Mouse (Mus musculus): ENCODE measurements around the gene Hfe. TPM values are rescaled to one million over a fixed set of nuclear protein-coding genes. Genes with fewer than 3 reads are reported as not detected.
"Not testable (repeated sequence)": the region's sequence is repeated elsewhere in the genome, so short reads cannot be mapped to it uniquely, and the experiment has no call there.

The Hfe gene
- total RNA-seq, 2 experiments from 2014 or later, result 3.1 to 3.7 TPM

DNA sequence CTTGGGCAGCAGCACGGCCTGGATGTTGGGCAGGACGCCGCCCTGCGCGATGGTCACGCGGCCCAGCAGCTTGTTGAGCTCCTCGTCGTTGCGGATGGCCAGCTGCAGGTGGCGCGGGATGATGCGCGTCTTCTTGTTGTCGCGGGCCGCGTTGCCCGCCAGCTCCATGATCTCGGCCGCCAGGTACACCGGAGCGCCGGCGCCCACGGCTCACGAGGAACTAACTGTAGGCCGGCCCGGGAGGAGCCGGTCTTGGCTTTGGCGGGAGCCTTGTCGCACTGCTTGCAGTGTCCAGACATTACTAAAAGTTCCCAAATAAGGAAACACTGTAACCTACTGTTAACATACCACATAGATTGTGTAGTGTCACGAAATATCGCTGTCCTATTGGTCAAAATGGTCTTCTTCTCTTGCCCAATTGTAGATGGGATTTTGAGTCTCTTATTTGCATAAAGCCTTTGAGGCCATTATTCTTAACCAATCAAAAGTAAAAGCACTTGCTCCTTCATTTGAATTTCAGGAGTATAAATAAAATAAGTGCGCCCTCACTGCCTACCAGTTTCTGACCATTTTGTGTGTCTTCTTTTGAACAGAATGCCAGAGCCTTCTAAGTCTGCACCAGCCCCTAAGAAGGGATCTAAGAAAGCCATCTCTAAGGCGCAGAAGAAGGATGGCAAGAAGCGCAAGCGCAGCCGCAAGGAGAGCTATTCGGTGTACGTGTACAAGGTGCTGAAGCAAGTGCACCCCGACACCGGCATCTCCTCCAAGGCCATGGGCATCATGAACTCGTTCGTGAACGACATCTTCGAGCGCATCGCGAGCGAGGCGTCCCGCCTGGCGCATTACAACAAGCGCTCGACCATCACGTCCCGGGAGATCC, 35.8 kb upstream of the Hfe start, which contains the start of gene Hist1h2bb:
Gene Hist1h2bb (plus strand): TSS at position 534 of the 880 bp plus-strand sequence.
- peak; percentile 85 to 96 for DNase-seq (ENCODE audit: low spot score in 2 of 2)
- intact Hi-C loops (cut with DNase I), result not testable (repeated sequence)

DNA sequence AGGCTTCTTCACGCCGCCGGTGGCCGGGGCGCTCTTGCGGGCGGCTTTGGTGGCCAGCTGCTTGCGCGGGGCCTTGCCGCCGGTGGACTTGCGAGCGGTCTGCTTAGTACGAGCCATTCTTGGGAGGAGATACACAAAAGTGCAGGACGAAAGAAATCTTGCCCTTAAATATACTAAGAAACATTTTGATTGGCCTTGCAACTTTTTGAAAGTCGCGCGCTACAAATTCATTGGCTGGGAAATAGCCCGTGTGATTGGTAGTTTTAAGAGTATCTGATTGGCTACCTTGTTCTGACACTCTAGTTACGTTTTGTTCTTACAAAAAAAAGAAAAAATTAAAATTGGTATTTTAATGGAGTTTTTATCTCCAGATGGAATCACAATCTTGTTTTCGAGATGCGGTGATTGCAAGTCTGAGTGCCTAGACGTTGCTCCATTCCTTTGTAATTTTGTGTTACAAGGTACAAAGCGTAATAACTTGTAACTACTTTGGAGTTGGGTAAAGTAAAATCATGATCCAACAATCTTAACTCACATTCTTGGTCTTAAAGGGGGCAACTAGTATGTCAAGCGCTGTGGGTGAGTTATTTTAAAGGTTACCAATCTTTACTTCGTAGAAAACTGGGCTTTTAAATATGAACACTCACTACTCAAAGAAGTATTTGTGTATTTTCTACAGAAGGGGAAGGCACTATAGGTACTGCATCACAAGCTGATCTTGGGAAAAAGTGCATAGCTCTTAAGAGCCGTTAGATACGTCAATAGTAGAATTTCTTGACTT, 34.9 kb upstream of the Hfe start, which contains the start of gene Hist1h3c:
Gene Hist1h3c (minus strand): TSS at position 222 of the 781 bp plus-strand sequence.
- intact Hi-C loops (cut with DNase I), result no loop called here
- DNase-seq (ENCODE audit: low spot score in 2 of 2), result peak; percentile 86 to 90

DNA sequence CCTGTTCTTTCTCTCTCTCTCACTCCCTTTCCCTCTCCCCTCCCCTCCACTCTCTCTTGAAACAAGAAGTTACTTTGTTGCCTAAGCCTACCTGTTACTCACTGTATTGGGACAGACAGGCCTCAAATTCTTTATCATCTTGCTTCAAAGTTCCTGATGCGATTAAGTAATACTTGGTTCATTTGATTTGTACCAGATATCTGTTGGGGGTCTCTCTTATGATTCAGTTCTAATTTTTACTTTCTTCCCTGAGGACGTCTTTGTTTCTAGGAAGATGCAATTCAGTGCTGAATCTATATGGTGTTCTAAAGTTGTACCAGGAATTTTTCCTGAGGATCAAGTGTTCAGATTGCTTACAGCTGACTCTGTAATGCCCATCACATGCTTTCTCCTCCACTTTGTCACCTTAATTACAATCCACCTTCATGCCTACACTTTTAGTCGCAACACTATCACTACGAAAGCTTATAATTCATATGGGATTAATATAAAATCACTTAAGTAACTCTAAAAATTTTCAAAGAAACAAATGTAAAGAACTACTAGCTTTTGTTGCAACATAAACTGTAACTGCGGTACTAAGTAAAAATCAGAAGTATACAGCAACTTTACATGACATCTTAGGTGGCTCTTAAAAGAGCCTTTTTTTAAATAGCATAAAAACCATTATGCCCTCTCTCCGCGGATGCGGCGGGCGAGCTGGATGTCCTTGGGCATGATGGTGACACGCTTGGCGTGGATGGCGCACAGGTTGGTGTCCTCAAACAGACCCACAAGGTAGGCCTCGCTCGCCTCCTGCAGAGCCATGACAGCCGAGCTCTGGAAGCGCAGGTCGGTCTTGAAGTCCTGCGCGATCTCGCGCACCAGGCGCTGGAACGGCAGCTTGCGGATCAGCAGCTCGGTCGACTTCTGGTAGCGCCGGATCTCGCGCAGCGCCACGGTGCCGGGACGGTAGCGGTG, 34.0 kb upstream of the Hfe start:
- DNase-seq (ENCODE audit: low spot score in 2 of 2), result no peak

DNA sequence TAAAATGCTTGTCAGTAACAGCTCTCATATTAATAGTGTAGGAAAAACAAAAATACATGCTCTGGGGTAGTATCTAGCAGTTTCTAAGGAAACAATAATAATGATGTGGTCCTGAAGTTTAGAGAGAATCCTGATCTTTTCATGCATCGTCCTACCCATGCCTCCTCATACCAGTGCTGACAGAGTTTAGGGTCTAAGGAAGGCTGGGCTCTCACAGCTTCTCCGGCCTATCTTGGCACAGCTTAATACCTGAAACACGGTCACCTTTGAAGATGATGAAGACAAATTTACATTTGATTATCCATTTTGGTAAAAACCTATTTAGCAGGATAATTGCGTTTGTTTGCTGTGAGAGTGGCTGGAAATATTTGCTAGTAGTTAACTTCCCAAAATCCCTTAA, 33.3 kb upstream of the Hfe start:
- intact Hi-C loops (cut with DNase I), result loop anchor here (5.0 kb wide), 1 partner anchor 162 kb away; the partner anchor contains the start of gene Hist1h4d
- no peak for DNase-seq (ENCODE audit: low spot score in 2 of 2)

More for the DNA sequence above, 34.0 kb upstream of the Hfe start:
- intact Hi-C loops (cut with DNase I), result loop anchor here (5.0 kb wide), 1 partner anchor 162 kb away; the partner anchor contains the start of gene Hist1h4d

DNA sequence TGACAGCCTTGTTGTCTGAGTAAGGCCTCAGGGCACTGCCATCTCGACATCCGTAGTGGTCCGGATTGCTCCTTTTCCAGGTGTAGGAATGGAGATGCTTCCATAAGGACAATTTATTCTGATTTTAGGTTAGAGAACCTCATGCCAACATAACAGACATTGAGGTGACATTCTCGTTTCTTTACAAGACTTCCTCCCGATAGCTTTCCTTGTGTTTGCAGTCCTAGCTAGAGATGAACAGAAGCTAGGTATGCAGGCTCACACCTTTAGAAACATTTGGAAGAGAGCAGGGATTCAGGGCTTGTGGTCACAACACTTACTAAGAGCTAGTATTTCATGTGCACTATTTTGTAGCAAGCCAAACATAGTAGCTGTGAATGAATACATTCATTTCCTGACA, 32.6 kb upstream of the Hfe start:
- intact Hi-C loops (cut with DNase I), result loop anchor here (5.0 kb wide), 1 partner anchor 161 kb away; the partner anchor contains the start of gene Hist1h4d
- DNase-seq (ENCODE audit: low spot score in 2 of 2), result no peak

DNA sequence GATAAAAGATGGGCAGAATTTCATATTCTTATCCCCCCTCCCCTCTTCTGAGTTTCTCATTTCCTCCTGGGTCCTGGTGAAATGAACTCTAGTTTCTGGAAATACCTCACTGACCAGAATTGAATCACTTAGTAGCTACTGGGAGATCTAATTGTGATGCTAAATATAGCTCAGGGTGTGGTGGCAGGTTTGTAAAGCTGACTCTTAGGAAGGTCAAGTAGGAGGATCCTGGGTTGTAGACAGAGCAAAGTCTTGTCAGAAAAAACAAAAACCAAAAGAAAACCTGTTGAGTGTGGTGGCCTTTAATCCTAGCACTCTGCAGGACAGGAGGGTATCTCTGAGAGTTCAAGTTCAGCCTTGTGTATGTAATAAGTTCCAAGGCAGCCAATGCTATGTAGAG, 31.4 kb upstream of the Hfe start:
- DNase-seq (ENCODE audit: low spot score in 2 of 2), result no peak

DNA sequence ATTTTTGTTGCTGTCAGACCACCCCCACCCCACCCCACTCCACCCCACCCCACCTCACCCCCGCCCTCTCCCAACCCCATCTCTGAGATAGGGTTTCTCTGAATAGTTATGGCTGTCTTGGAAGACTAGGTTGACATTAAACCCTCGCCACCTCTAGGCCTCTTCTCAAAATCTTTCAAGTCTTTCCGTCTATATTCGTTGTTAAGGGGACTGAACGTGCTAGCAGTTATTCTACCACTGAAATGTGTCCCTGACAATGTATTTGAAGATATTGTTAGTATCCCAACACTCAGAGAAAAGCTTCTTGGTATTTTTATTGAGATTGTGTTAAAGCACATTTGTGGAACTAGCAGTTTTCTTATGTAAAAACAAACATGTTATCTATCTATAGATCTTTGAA, 30.3 kb upstream of the Hfe start:
- DNase-seq (ENCODE audit: low spot score in 2 of 2), result no peak
- intact Hi-C loops (cut with DNase I), result loop anchor here (5.0 kb wide), 1 partner anchor 159 kb away; the partner anchor contains the start of gene Hist1h4d

More for the DNA sequence above, 31.4 kb upstream of the Hfe start:
- intact Hi-C loops (cut with DNase I), result loop anchor here (5.0 kb wide), 1 partner anchor 160 kb away; the partner anchor contains the start of gene Hist1h4d

DNA sequence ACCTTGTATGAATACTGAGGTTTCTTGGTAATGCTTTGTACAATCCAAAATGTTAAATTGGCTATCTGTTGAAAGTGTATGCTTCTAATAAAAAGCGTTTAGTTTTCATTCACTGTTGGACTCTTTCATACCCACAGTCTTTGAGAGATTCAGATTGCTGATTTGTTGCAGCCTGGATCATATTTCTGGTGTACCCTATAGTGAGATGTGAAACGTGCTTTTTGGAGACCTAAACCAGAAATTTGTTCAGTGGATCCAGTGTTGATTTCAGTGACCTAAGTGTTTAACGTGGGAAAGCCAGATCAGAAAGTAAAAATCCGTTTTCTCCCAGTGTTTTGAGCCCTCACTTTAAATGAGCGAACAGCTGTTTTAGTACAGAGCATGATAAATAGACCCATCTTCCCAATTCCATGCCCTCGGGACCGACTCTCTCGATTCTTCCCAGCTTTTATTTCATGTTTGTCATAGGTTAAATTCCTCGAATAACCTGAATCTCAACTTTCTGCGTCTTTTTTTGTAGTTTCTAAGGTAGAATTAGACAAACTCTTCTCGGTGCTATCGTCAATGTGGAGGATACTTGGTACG, 29.7 kb upstream of the Hfe start:
- intact Hi-C loops (cut with DNase I), result loop anchor here (5.0 kb wide), 1 partner anchor 158 kb away; the partner anchor contains the start of gene Hist1h4d
- DNase-seq (ENCODE audit: low spot score in 2 of 2), result no peak

DNA sequence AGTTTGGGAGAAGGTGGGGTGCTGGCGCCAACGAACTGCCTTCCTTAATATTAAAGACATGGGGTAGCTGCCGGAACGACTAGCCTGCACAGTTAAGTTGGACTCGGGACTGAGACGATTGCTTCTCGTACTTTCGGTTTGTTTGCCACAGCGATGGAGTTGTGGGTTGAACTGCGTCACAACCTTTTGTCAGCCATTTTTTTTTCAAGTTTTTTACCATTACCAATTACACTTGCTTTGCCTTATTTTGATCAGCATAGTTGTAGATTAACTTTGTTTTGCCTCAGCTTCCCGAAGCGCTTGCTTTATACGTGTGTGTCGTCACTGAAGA, 29.2 kb upstream of the Hfe start:
- DNase-seq (ENCODE audit: low spot score in 2 of 2), result no peak
- intact Hi-C loops (cut with DNase I), result loop anchor here (2.0 to 5.0 kb wide), 3 partner anchors 115 to 208 kb away; partner anchors contain the start of genes Hist1h2af, Hist1h4d and Hist1h4h

DNA sequence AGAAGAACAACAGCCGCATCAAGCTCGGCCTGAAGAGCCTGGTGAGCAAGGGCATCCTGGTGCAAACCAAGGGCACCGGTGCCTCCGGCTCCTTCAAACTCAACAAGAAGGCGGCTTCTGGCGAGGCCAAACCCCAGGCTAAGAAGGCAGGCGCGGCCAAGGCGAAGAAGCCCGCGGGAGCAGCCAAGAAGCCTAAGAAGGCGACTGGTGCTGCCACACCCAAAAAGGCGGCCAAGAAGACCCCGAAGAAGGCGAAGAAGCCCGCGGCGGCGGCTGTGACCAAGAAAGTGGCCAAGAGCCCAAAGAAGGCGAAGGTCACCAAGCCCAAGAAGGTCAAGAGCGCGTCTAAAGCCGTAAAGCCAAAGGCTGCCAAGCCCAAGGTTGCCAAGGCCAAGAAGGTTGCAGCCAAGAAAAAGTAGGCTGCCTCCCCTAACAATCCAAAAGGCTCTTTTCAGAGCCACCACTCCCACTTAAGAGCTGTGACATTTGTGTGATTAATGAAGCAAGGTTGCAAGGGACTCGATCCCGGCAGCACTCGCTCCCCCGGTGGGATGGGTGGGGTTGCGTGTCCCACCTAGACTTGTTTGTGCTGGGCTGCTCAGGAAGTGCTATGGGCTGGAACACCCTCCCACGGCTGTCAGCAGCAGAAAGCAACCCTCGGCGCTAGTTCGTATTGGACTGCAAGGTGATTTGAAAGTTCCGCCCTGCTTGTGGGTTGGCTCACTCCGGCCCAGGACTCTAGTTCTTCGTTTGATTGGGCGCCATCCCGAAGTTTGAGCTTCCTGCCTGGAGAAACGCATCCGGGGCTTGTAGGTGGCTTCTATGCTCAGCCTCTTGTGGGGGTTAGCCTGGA, 28.6 kb upstream of the Hfe start:
- intact Hi-C loops (cut with DNase I), result loop anchor here (2.0 to 5.0 kb wide), 2 partner anchors 114 to 207 kb away; partner anchors contain the start of genes Hist1h2af and Hist1h4h
- DNase-seq (ENCODE audit: low spot score in 2 of 2), result peak; percentile 94 to 99

DNA sequence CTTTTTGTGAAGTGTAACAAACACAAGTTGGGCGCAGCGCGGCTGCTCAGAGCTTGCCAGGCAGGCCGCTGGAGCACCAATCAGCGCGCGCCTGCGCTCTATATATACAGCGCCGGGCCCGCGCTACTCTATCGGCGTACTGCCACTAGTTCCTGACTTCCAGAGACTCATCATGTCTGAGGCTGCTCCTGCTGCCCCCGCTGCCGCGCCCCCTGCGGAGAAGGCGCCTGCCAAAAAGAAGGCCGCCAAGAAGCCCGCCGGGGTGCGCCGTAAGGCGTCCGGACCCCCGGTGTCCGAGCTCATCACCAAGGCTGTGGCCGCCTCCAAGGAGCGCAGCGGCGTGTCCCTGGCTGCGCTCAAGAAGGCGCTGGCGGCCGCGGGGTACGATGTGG, 28.0 kb upstream of the Hfe start, which contains the start of gene Hist1h1c:
Gene Hist1h1c (plus strand): TSS at position 132 of the 392 bp plus-strand sequence.
- DNase-seq (ENCODE audit: low spot score in 2 of 2), result peak; percentile 92 to 94
- intact Hi-C loops (cut with DNase I), result loop anchor here (1.0 to 5.0 kb wide), 3 partner anchors 40 to 206 kb away; partner anchors contain the start of genes Hist1h2af, Hist1h4c and Hist1h4h

DNA sequence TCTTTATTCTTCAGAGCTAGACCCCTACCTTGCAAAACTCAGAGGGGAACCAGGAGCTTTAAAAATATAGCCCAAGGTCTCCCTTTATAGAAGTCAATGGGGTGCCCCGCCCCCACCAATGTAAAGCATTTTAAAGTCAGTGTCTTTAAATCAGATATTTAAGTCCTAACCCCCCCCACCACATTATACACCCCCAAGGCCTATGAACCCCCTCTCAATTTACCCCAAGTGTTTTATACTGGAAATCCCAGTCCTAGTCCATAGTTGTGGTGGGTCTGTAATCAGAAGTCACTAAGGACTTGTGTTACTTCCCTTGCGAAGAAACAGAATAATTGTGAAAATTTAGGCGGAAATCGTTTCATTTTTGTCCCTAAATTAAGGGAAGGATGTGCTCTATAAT, 27.4 kb upstream of the Hfe start:
- intact Hi-C loops (cut with DNase I), result loop anchor here (1.0 to 5.0 kb wide), 3 partner anchors 40 to 206 kb away; partner anchors contain the start of genes Hist1h2af, Hist1h4c and Hist1h4h
- DNase-seq (ENCODE audit: low spot score in 2 of 2), result no peak

DNA sequence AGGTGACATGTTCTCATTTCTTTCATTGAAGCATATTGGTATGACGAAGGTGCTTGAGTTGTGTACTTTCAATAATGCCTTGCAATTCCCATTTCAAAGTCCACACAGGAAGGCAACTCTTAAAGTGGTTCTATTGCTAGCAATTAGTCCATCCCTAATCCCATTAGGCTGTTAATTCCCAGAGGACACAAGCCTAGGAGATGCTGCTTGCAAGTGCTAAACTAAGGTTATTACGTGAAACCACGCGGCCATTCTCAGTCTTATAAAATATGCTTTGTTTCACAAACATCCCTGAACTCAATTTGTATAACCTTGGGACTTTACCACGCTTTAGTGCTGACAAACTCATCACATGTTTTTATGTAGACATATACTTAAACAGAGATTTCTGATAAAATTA, 26.4 kb upstream of the Hfe start:
- intact Hi-C loops (cut with DNase I), result loop anchor here (5.0 kb wide), 1 partner anchor 205 kb away; the partner anchor contains the start of genes Hist1h2af and Hist1h4h
- DNase-seq (ENCODE audit: low spot score in 2 of 2), result no peak

DNA sequence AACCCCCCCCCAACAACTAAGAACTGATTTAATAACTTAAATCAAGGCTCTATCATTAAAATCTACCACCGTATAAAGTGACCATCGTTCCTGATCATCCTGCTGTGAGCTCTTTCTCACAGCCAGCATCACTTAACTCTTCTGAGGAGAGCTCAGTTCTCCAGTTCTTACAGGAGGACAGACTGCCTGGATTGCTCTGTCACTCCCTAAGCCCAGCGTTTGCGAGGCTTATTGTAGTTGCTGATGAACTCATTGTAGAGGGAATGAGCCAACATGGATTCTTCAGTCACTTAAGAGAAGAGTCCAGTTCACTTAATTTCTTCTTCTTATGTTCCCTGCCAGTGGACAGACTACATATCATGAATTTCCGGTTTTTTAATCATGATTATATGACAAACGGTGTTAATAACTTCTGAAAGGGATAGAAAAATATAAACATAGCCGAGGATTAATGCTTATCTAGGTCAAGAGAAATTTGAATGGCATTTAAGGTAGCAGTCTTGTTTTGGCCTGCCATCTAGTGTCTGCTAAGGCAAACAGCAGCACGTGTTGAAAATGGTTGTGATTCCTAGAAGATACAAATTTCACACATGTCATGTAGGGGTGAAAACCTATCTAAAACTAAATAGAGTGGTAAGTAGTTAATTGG, 21.6 kb upstream of the Hfe start:
- intact Hi-C loops (cut with DNase I), result loop anchor here (1.0 kb wide), 1 partner anchor 31 kb away; no protein-coding TSS in a partner anchor
- peak; percentile 44 to 51 for DNase-seq (ENCODE audit: low spot score in 2 of 2)

DNA sequence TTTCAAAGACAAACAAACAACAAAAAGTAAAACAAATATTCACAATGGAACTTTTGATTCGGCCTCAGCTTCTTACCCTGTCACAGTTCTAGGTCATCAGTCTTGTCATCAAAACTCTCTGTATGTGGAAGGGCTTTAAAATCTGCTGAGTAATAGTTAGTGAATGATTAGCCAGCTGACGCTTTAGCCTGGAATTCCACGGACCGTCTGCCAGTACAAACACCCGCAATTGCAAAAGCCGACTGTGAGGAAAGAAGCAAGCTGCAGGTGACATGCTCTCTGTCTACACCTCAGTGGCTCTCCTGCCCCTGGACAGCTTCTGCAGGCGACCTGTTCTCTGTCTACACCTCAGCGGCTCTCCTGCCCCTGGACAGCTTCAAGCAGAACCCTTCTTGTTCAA, 19.8 kb upstream of the Hfe start:
- intact Hi-C loops (cut with DNase I), result no loop called here
- DNase-seq (ENCODE audit: low spot score in 2 of 2), result no peak

DNA sequence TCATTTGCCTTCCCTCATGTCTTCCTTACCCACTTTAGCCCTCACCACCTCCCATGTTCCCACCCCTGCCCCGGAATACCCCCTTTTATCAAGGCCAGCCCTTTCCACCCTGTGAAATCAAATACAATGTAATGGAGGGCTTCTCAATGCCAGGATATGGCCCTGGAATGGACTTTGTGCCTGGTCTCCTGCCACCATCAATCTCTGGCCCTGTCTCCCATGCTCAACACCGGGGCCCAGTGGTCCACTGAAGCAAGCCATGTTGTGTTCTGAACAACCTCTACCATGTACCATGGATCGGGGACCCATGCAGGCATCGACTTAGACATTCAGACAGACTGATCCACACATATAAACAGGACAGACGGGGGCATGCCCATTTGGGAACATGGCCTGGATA, 19.1 kb upstream of the Hfe start:
- intact Hi-C loops (cut with DNase I), result no loop called here
- DNase-seq (ENCODE audit: low spot score in 2 of 2), result no peak

DNA sequence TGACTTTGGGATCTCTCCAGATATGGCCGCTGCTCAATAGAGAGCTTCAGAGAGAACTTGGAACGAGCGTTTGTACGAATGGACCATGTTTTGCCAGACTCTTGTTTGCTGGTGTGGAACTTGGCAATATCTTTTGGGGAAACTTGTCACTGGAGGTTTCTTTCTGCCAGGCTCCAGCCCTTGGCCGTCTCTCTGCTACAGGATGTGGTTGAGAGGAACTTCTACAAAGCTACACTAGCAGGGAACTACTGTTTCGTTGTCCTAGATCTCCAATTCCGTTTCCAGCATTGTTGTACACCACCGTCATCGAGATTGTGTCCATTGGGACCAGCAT, 18.5 kb upstream of the Hfe start:
- no peak for DNase-seq (ENCODE audit: low spot score in 2 of 2)
- intact Hi-C loops (cut with DNase I), result no loop called here
